Mouse (Mus musculus): Measurements from ENCODE around the gene Gm49396.

Gm49396 gene

DNA sequence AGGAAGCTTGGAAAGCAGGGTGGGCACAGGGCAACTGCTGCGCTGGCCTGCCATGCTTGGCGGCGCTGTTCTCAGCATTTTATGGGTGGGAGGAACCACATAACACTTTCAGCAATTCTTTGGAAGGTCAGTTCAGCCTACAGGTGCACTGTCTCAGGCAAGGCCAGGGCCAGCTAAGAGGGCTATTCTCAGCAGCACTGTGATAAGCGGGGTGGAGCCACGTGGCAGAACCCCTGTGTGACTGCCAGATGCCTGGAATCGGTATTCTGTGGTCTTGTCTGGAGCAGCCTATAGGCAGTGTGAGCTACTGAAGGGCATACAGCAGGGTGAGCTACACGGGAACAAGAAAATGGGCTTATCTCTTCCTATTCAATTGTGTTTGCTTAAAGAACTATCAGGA, 46.9 kb downstream of the Gm49396 start:
- DNase-seq (ENCODE audit: low read depth), result no peak

DNA sequence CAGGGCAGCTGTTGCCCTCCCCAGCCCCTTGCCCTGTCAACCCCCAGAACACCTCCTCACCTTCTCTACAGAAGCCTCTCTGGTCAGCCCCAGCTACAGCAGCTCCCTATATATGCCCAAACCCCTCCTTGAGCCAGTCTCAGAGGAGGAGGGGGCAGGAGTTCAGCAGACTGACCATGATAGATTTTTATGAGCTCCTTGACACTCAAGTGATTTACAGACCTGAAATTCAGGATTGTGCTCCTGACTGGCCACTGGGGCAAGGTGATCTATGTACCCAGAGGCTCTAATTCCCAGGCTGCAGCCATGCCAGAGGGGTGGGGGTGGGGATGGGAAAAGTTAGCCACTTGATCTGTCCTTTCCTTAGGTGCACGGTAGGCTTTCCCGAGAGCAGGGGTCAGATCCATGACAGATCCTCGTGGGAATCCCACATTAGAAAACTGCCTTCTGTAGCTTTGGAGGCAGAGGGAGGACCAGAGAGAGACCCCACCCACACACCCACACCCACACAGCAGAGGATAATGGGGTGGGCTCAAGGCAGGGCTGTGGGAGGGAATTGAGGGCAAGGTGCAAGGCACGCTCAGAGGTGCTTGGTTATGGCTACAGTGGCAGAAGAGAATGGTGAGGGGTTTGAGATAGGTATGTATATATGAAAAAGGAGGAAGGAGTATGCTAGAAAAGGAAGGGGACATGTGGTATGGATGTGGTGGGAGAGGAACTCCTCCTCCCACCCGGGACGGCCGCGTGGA, 49.7 kb downstream of the Gm49396 start, which contains the start of gene Upk1a:
Gene Upk1a, minus strand, starts transcription at position 194 of the 749 bp plus-strand sequence.
- no peak for DNase-seq (ENCODE audit: low read depth)

DNA sequence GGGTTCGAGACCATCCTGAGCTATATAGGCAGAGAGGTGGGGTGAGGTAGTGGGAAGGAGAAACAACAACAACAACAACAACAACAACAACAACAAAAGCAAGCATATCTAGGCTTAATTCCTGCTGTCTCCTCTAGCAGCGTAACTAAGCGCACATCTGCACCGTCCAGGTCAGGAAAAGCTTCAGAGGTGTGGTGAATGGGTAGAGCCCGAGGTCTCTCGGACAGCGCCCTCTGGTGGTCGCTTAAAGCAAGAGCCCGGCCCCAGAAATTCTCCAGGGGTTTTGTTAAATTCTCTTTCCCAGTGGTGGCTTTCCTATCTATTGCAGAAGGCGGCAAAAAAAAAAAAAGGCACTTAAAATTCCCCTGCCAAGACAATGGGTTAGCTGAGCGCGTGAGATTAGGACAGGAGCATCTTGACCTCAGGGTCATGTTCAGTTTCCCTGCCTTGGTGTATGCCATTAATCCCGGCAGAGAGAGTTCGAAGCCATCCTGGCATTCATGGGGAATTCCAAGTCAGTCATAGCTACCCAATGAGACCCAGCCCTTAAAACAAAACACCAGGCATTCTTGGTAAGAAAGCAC, 50.5 kb downstream of the Gm49396 start:
- no peak for DNase-seq (ENCODE audit: low read depth)

GRCm38 (mm10) chr7:30614454-30614853, 51.3 kb downstream of the Gm49396 start:
- DNase-seq (ENCODE audit: low read depth), result no peak

DNA sequence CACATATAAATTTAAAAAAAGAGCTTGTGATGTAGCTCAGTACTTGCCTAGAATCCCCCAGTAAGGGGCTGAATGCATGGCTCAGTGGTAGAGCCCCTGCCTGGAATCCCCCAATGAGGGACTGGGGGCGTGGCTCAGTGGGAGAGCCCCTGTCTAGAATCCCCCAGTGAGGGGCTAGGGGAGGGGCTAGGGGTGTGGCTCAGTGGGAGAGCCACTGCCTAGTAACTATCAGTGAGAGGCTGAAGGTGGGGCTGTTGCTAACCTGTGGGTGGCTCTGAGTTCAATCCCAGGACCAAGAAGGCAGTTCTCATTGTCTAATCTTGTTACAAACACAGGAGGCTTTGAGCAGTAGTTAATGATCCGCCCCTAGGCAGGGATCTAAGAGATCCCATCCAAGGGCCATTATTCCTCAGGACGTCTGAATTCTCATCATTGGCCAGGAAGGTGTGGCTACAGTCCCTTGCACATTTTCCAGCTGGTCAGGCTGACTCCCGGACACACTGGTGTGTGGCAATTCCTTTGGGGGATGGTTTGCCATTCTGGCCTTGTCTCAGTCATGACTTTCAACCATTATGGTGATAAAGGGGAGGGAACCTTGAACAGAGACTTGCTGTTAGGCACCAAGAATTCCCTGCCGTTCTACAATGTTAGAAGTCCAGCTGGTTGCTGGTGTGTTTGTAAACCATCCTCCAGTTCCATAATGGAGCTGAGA, 52.1 kb downstream of the Gm49396 start:
- no peak for DNase-seq (ENCODE audit: low read depth)

Measured in c-Kit-positive CD71-positive TER-119-negative erythroid progenitor cells, embryonic 14.5 days (primary cell).